Mouse (Mus musculus): ENCODE measurements around the gene Vps13a. TPM values are rescaled to one million over a fixed set of nuclear protein-coding genes. Genes with fewer than 3 reads are reported as not detected.
"Not testable (repeated sequence)": the region's sequence is repeated elsewhere in the genome, so short reads cannot be mapped to it uniquely, and the experiment has no call there.

Vps13a gene
- polyA plus RNA-seq, 1 experiment from 2014 or later, result 7.9 TPM

- not testable (repeated sequence) for H3K27ac ChIP-seq; H3K36me3 ChIP-seq; H3K4me2 ChIP-seq; H3K4me1 ChIP-seq (replicated peaks); H3K9me3 ChIP-seq; H3K27me3 ChIP-seq; ATAC-seq (ENCODE audit: insufficient number of reproducible peaks, insufficient read depth, low FRiP score, low TSS enrichment, low read depth); H3K9ac ChIP-seq (replicated peaks); H3K4me3 ChIP-seq (replicated peaks)
- WGBS, result 90% methylated on average over 9 of the region's 9 CpGs
Observed at GRCm38 (mm10) chr19:16757439-16757838, 23.3 kb downstream of the Vps13a start.

- Histone ChIP-seq H3K4me1 (replicated peaks) (no peaks in the 10 kb centered on the region), H3K4me2 (no peak overlapping the region), H3K9me3 (no peaks in the 10 kb centered on the region), H3K27ac (no peak overlapping the region), H3K27me3 (no peaks in the 10 kb centered on the region), H3K36me3 (no peaks in the 10 kb centered on the region; the same call in 1 of the 2 replicates), H3K4me3 (replicated peaks) (no peak overlapping the region), H3K9ac (replicated peaks) (no peak overlapping the region)
- no peak for ATAC-seq (ENCODE audit: insufficient number of reproducible peaks, insufficient read depth, low FRiP score, low TSS enrichment, low read depth)
Observed at GRCm38 (mm10) chr19:16755854-16756253, 24.9 kb downstream of the Vps13a start.

- Histone ChIP-seq H3K9me3 (no peaks in the 10 kb centered on the region), H3K4me3 (replicated peaks) (no peak overlapping the region), H3K4me1 (replicated peaks) (no peaks in the 10 kb centered on the region), H3K4me2 (no peak overlapping the region), H3K27me3 (no peaks in the 10 kb centered on the region), H3K9ac (replicated peaks) (no peak overlapping the region), H3K36me3 (no peaks in the 10 kb centered on the region; the same call in 1 of the 2 replicates), H3K27ac (no peak overlapping the region)
- WGBS, result 87% methylated on average over 7 of the region's 7 CpGs
- ATAC-seq (ENCODE audit: insufficient number of reproducible peaks, insufficient read depth, low FRiP score, low TSS enrichment, low read depth), result no peak
Observed at GRCm38 (mm10) chr19:16755226-16755625, 25.5 kb downstream of the Vps13a start.

- no peak overlapping the region for H3K27ac ChIP-seq
- ATAC-seq (ENCODE audit: insufficient number of reproducible peaks, insufficient read depth, low FRiP score, low TSS enrichment, low read depth), result no peak
- WGBS, result 82% methylated on average over 3 of the region's 3 CpGs
Observed at GRCm38 (mm10) chr19:16753151-16753550, 27.6 kb downstream of the Vps13a start.

GRCm38 (mm10) chr19:16736854-16737253 lies 43.9 kb downstream of the Vps13a start:
- Histone ChIP-seq H3K4me2 (no peak overlapping the region), H3K27me3 (no peaks in the 10 kb centered on the region), H3K27ac (no peak overlapping the region), H3K4me3 (replicated peaks) (no peak overlapping the region), H3K36me3 (no peaks in the 10 kb centered on the region), H3K4me1 (replicated peaks) (no peaks in the 10 kb centered on the region), H3K9me3 (no peaks in the 10 kb centered on the region), H3K9ac (replicated peaks) (no peak overlapping the region)
- WGBS, result 88% methylated on average over 4 of the region's 4 CpGs
- ATAC-seq (ENCODE audit: insufficient number of reproducible peaks, insufficient read depth, low FRiP score, low TSS enrichment, low read depth), result no peak

More at GRCm38 (mm10) chr19:16753151-16753550, 27.6 kb downstream of the Vps13a start:
- H3K4me3 ChIP-seq (replicated peaks), result no peak overlapping the region
- H3K27me3 ChIP-seq, result no peaks in the 10 kb centered on the region
- H3K36me3 ChIP-seq, result no peaks in the 10 kb centered on the region; the same call in 1 of the 2 replicates
- no peak overlapping the region for H3K4me2 ChIP-seq
- H3K9ac ChIP-seq (replicated peaks), result no peak overlapping the region
- no peaks in the 10 kb centered on the region for H3K4me1 ChIP-seq (replicated peaks)
- H3K9me3 ChIP-seq, result no peaks in the 10 kb centered on the region

- H3K9me3 ChIP-seq, result no peaks in the 10 kb centered on the region
- H3K4me3 ChIP-seq (replicated peaks), result no peak overlapping the region
- no peak overlapping the region for H3K27ac ChIP-seq
- no peaks in the 10 kb centered on the region for H3K4me1 ChIP-seq (replicated peaks)
- 43% methylated on average over 2 of the region's 2 CpGs for WGBS
- no peak overlapping the region for H3K4me2 ChIP-seq
- H3K9ac ChIP-seq (replicated peaks), result no peak overlapping the region
- ATAC-seq (ENCODE audit: insufficient number of reproducible peaks, insufficient read depth, low FRiP score, low TSS enrichment, low read depth), result no peak
- H3K36me3 ChIP-seq, result no peaks in the 10 kb centered on the region
- H3K27me3 ChIP-seq, result no peaks in the 10 kb centered on the region
Observed at GRCm38 (mm10) chr19:16728729-16729128, 52.0 kb downstream of the Vps13a start.

GRCm38 (mm10) chr19:16715249-16715648 lies 65.5 kb downstream of the Vps13a start:
- no peaks in the 10 kb centered on the region for H3K9me3 ChIP-seq
- no peak overlapping the region for H3K27ac ChIP-seq
- no peak for ATAC-seq (ENCODE audit: insufficient number of reproducible peaks, insufficient read depth, low FRiP score, low TSS enrichment, low read depth)
- no peaks in the 10 kb centered on the region for H3K4me1 ChIP-seq (replicated peaks)
- 94% methylated on average over 3 of the region's 3 CpGs for WGBS
- H3K9ac ChIP-seq (replicated peaks), result no peak overlapping the region
- no peak overlapping the region for H3K4me2 ChIP-seq
- no peaks in the 10 kb centered on the region for H3K36me3 ChIP-seq
- no peaks in the 10 kb centered on the region for H3K27me3 ChIP-seq
- no peak overlapping the region for H3K4me3 ChIP-seq (replicated peaks)

GRCm38 (mm10) chr19:16701790-16702189 lies 78.9 kb downstream of the Vps13a start:
- WGBS, result 85% methylated on average over 1 of the region's 1 CpGs
- no peak overlapping the region for H3K9ac ChIP-seq (replicated peaks)
- ATAC-seq (ENCODE audit: insufficient number of reproducible peaks, insufficient read depth, low FRiP score, low TSS enrichment, low read depth), result no peak

GRCm38 (mm10) chr19:16684922-16685321 lies 95.8 kb downstream of the Vps13a start:
- 98% methylated on average over 4 of the region's 4 CpGs for WGBS
- no peaks in the 10 kb centered on the region for H3K36me3 ChIP-seq
- ATAC-seq (ENCODE audit: insufficient number of reproducible peaks, insufficient read depth, low FRiP score, low TSS enrichment, low read depth), result no peak
- H3K4me1 ChIP-seq (replicated peaks), result no peaks in the 10 kb centered on the region
- H3K9ac ChIP-seq (replicated peaks), result no peak overlapping the region
- H3K27ac ChIP-seq, result no peak overlapping the region
- no peaks in the 10 kb centered on the region for H3K9me3 ChIP-seq
- no peak overlapping the region for H3K4me2 ChIP-seq
- no peak overlapping the region for H3K4me3 ChIP-seq (replicated peaks)
- H3K27me3 ChIP-seq, result no peaks in the 10 kb centered on the region

More at GRCm38 (mm10) chr19:16701790-16702189, 78.9 kb downstream of the Vps13a start:
- Histone ChIP-seq H3K9me3 (no peaks in the 10 kb centered on the region), H3K27ac (no peak overlapping the region), H3K36me3 (no peaks in the 10 kb centered on the region), H3K27me3 (no peaks in the 10 kb centered on the region), H3K4me3 (replicated peaks) (no peak overlapping the region), H3K4me2 (no peak overlapping the region), H3K4me1 (replicated peaks) (no peaks in the 10 kb centered on the region)

GRCm38 (mm10) chr19:16684210-16684609 lies 96.5 kb downstream of the Vps13a start:
- Histone ChIP-seq H3K9me3 (no peaks in the 10 kb centered on the region), H3K36me3 (no peaks in the 10 kb centered on the region), H3K4me2 (no peak overlapping the region), H3K27me3 (no peaks in the 10 kb centered on the region), H3K4me1 (replicated peaks) (no peaks in the 10 kb centered on the region), H3K27ac (no peak overlapping the region), H3K9ac (replicated peaks) (no peak overlapping the region), H3K4me3 (replicated peaks) (no peak overlapping the region)
- ATAC-seq (ENCODE audit: insufficient number of reproducible peaks, insufficient read depth, low FRiP score, low TSS enrichment, low read depth), result no peak
- 80% methylated on average over 2 of the region's 2 CpGs for WGBS

GRCm38 (mm10) chr19:16625610-16626395 lies 154.9 kb downstream of the Vps13a start:
- Histone ChIP-seq H3K4me2 (no peak overlapping the region), H3K9ac (replicated peaks) (no peak overlapping the region), H3K27me3 (no peaks in the 10 kb centered on the region), H3K36me3 (no peaks in the 10 kb centered on the region), H3K9me3 (no peaks in the 10 kb centered on the region), H3K4me1 (replicated peaks) (no peaks in the 10 kb centered on the region; the same call in 1 of the 2 replicates), H3K4me3 (replicated peaks) (no peak overlapping the region), H3K27ac (no peak overlapping the region)
- ATAC-seq (ENCODE audit: insufficient number of reproducible peaks, insufficient read depth, low FRiP score, low TSS enrichment, low read depth), result no peak
- WGBS, result 22% methylated on average over 14 of the region's 14 CpGs

- ATAC-seq (ENCODE audit: insufficient number of reproducible peaks, insufficient read depth, low FRiP score, low TSS enrichment, low read depth), result no peak
Observed at GRCm38 (mm10) chr19:16624994-16625393, 155.7 kb downstream of the Vps13a start.

More at GRCm38 (mm10) chr19:16624994-16625393, 155.7 kb downstream of the Vps13a start:
- Histone ChIP-seq H3K9ac (replicated peaks) (no peak overlapping the region), H3K4me2 (no peak overlapping the region), H3K4me1 (replicated peaks) (no peaks in the 10 kb centered on the region; the same call in 1 of the 2 replicates), H3K36me3 (no peaks in the 10 kb centered on the region), H3K4me3 (replicated peaks) (no peak overlapping the region), H3K9me3 (no peaks in the 10 kb centered on the region), H3K27me3 (no peaks in the 10 kb centered on the region), H3K27ac (no peak overlapping the region)

Data from limb, embryonic 12.5 days (tissue).